Mouse (Mus musculus) forebrain, embryonic 15.5 days (tissue): Measurements from ENCODE around the gene Iqcd. TPM values are rescaled to one million over a fixed set of nuclear protein-coding genes. Genes with fewer than 3 reads are reported as not detected.

Source experiments
- ATAC-seq: fragments of 200-750 bp; cut with Nextera tagmentation; replicated peaks from 2 replicates; pipeline ENCODE4 v1.8.0; 2017; ENCODE audit warnings: mild to moderate bottlenecking, moderate TSS enrichment, moderate library complexity
- H3K27ac ChIP-seq: fragments of 300-500 bp; sonication (generic); replicated peaks from 2 replicates; pipeline ENCODE4 v1.5.1; 2015; ENCODE audit warnings: mild to moderate bottlenecking, inconsistent platforms
- H3K27me3 ChIP-seq: fragments of 300-500 bp; sonication (generic); 2 replicates; pipeline ENCODE4 v1.6.1; 2015; ENCODE audit warnings: inconsistent platforms
- H3K36me3 ChIP-seq: fragments of 300-500 bp; sonication (generic); 2 replicates; pipeline ENCODE4 v1.6.1; 2015; ENCODE audit warnings: mild to moderate bottlenecking, inconsistent platforms
- H3K4me1 ChIP-seq: fragments of 300-500 bp; sonication (generic); 2 replicates; pipeline ENCODE4 v1.6.1; 2015; ENCODE audit warnings: inconsistent platforms
- H3K4me2 ChIP-seq: fragments of 300-500 bp; sonication (generic); replicated peaks from 2 replicates; pipeline ENCODE4 v1.6.1; 2015; ENCODE audit warnings: mild to moderate bottlenecking, inconsistent platforms
- H3K4me3 ChIP-seq: fragments of 300-500 bp; sonication (generic); 2 replicates; pipeline ENCODE4 v1.5.1; 2015; ENCODE audit warnings: mild to moderate bottlenecking, inconsistent platforms
- H3K9ac ChIP-seq: fragments of 300-500 bp; sonication (generic); replicated peaks from 2 replicates; pipeline ENCODE4 v1.6.1; 2015; ENCODE audit warnings: mild to moderate bottlenecking, inconsistent platforms
- H3K9me3 ChIP-seq: fragments of 300-500 bp; sonication (generic); 2 replicates; pipeline ENCODE4 v1.6.1; 2016; ENCODE audit warnings: inconsistent platforms
- WGBS: fragments of 180-500 bp; shearing (Covaris S2); methylation state at CpG from one replicate; pipeline ENCODE4 v1.1.7; 2015; ENCODE audit warnings: mixed read lengths; 5-methylcytosine and 5-hydroxymethylcytosine counted together
- polyA plus RNA-seq: library from polyadenylated mRNA; unstranded; fragments of >200 nt; fragmentation: Nextera tagmentation; extraction: Ambion mirVana; gene quantifications from 2 replicates; pipeline ENCODE4 v1.2.1, GENCODE M21; 2015

Iqcd gene
- polyA plus RNA-seq, 1 experiment from 2014 or later, result 2.1 TPM

DNA sequence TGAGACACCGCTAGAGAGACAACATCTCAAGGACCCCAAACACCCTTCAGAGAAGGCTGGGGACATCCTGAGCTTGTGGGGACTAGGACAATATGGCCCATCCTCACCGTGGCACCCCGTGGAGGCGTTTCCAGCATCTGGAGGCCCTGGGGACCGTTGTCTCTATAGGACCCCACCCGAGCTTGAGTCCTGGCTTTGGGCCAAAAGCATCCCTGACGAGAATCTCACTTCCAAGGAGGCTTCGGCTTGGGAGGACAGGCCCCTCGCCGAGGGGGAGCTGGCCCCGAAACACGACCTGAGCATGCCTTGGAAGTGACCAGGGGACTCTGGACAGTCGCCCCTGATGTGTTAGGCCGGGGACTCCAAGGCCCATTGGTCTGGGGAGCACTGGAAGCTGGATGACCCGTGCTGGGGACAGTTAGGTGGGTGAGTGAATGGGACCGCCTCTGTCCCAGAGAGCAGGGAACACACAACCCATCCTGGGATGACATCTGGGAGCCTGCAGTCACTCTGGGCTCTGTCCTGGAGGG, 20.5 kb downstream of the Iqcd start:
- no peak for ATAC-seq
- Histone ChIP-seq H3K9ac (no peak overlapping the region), H3K4me1 (peaks cover 38% of the 10 kb centered on the region), H3K9me3 (no peaks in the 10 kb centered on the region), H3K27me3 (no peaks in the 10 kb centered on the region), H3K4me3 (no peak overlapping the region), H3K27ac (no peak overlapping the region), H3K4me2 (no peak overlapping the region), H3K36me3 (no peaks in the 10 kb centered on the region; the same call in 1 of the 2 replicates)
- WGBS, result 72% methylated on average over 16 of the region's 16 CpGs

DNA sequence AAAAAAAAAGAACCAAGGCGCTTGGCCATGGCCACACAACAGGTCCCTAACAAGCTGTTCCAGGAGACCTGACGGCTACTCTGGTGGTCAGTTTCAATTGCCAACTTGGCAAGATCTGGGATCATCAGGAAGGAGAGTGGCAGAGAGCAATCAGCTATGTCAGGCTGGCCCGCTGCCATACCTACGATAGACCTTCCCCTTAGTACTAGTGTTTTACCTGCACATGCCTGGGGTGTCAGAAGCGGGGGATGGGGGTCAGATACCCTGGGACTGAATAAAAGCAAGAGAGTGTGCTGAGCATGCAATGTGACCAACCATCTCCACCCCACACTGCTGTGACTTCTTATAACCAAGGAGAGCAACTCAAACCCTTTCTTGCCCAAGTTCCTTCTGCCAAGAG, 22.1 kb downstream of the Iqcd start:
- no peak for ATAC-seq
- 95% methylated on average over 5 of the region's 5 CpGs for WGBS
- Histone ChIP-seq H3K4me1 (peaks cover 33% of the 10 kb centered on the region), H3K36me3 (no peaks in the 10 kb centered on the region; the same call in 1 of the 2 replicates), H3K27ac (no peak overlapping the region), H3K9ac (no peak overlapping the region), H3K4me2 (peak overlapping the region; percentile 71), H3K9me3 (no peaks in the 10 kb centered on the region), H3K4me3 (peak overlapping the region; percentile 62; the same call in 1 of the 2 replicates), H3K27me3 (no peaks in the 10 kb centered on the region)

DNA sequence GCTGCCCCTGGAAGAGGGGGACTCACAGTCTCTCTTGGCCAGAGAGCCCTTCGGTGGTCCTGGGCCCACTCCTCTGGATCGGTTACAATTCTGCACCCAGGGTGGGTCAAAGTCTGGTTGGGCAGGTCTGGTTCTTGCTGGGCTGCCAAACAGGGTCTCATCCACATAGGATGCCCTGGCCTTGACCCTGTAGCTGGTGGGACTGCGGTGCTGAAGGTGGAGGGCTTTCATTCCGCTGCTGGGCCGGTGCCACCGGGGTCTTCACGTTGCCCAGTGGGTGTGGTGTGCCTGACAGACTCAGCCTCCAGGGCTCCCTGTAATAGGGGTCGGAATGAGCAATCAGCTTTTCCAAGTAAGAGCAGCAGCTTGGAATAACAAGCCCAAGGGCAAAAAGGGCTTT, 22.6 kb downstream of the Iqcd start:
- Histone ChIP-seq H3K9me3 (no peaks in the 10 kb centered on the region), H3K36me3 (no peaks in the 10 kb centered on the region; the same call in 1 of the 2 replicates), H3K4me1 (peaks cover 33% of the 10 kb centered on the region), H3K27me3 (no peaks in the 10 kb centered on the region), H3K9ac (peak overlapping the region; percentile 71), H3K4me2 (peak overlapping the region; percentile 71), H3K27ac (0 out of 2 replicates have a peak overlapping the region, but pooled peaks have one; percentile 91), H3K4me3 (peak overlapping the region; percentile 62)
- no peak for ATAC-seq
- WGBS, result 53% methylated on average over 8 of the region's 8 CpGs

DNA sequence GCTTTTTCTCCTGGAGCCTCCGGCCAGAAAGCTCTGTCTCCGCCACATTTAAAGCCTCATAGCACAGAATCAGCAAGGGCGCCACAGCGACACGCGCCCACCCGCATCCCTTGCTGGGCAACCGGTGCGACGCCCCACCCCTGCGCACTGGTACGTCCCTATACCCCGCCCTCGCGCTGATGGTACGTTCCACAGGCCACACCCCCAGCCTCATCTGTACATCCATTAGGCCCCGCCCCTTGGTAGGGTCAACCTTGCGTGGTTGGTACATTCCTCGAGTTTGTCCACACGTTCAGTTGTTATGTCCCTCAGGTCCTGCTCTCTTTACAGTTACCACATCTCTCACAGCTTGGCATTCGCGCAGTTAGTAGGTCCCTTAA, 23.6 kb downstream of the Iqcd start, which contains the start of the genes Rita1 and Ddx54:
Rita1 (minus strand) TSS at position 148 of the 380 bp plus-strand sequence.
Ddx54 (plus strand) TSS at position 298 of the 380 bp plus-strand sequence.
- H3K27me3 ChIP-seq, result no peaks in the 10 kb centered on the region
- H3K4me2 ChIP-seq, result peak within 1 kb of the TSS; percentile 71
- no peaks in the 10 kb centered on the region for H3K9me3 ChIP-seq
- WGBS, result under 1% methylated on average over 22 of the region's 22 CpGs
- H3K9ac ChIP-seq, result peak within 1 kb of the TSS; percentile 71
- peaks cover 33% of the 10 kb centered on the region for H3K4me1 ChIP-seq
- peak; percentile 87 for ATAC-seq
- peak within 1 kb of the TSS; percentile 62 for H3K4me3 ChIP-seq
- H3K27ac ChIP-seq, result peak within 1 kb of the TSS; percentile 91
- H3K36me3 ChIP-seq, result peaks cover 2% of the 10 kb centered on the region; the same call in 1 of the 2 replicates

DNA sequence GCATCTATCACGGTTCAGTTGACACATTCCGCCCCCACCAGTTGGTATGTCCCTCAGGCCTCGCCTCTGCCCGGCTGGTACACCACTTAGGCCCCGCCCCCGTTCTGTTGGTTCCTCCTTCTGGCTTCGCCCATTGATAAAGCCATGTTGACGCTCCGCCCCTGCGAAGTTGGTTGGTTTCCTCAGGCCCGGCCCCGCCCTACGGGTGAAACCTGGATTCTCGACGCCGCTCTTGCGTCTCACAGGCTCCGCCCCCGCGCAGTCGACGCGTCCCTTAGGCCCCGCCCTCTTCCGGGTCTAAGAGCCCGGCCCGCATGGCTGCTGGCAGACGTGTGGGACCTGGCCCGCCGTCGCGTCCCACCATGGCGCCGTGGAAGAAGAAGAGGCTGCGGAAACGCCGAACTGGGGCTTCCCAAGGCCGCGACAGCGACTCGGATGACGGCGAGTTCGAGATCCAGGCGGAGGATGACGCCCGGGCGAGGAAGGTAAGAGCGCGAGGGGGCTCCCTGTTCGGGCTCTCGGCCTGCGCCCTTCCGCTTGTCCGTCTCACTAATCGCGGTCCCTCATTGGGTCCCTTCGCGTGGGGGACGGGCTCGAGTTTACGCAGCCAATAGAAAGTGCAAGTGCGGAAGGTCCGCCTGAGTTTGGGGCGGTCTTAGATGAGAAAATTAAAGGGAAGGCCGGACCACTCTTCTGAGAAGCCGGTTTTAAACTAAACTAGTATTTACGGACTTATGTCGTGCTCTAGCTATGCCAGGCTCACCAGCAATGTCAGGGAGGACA, 24.2 kb downstream of the Iqcd start:
- WGBS, result under 1% methylated on average over 68 of the region's 69 CpGs

DNA sequence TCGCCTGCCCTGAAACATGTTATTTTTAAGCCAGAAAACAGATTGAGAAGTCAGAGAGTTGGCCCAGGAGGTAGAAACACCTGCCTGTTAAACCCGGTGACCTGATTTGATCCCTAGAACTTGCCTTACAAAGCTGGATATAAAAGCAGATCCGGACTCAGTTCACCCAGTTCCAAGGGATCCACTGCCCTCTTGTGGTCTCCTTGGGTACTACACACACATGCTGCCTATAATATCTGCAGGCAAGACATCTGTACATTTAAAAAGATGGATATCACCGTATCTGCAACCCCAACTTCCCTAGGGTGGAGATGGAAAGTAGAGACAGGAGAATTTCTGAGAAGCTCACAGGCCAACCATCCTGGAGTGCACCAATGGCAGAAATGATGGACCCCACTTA, 27.1 kb downstream of the Iqcd start:
- Histone ChIP-seq H3K4me3 (no peak overlapping the region), H3K9me3 (no peaks in the 10 kb centered on the region), H3K4me1 (peaks cover 17% of the 10 kb centered on the region), H3K4me2 (no peak overlapping the region), H3K27ac (no peak overlapping the region), H3K27me3 (no peaks in the 10 kb centered on the region), H3K36me3 (peaks cover 28% of the 10 kb centered on the region), H3K9ac (no peak overlapping the region)
- ATAC-seq, result no peak
- 97% methylated on average over 4 of the region's 4 CpGs for WGBS

More for the DNA sequence above, 24.2 kb downstream of the Iqcd start:
- H3K27me3 ChIP-seq, result no peaks in the 10 kb centered on the region
- H3K9ac ChIP-seq, result peak overlapping the region; percentile 71
- peak overlapping the region; percentile 71 for H3K4me2 ChIP-seq
- peak overlapping the region; percentile 62 for H3K4me3 ChIP-seq
- ATAC-seq, result peak; percentile 94
- peaks cover 33% of the 10 kb centered on the region for H3K4me1 ChIP-seq
- peak overlapping the region; percentile 91 for H3K27ac ChIP-seq
- H3K36me3 ChIP-seq, result peaks cover 4% of the 10 kb centered on the region; the same call in 1 of the 2 replicates
- H3K9me3 ChIP-seq, result no peaks in the 10 kb centered on the region

DNA sequence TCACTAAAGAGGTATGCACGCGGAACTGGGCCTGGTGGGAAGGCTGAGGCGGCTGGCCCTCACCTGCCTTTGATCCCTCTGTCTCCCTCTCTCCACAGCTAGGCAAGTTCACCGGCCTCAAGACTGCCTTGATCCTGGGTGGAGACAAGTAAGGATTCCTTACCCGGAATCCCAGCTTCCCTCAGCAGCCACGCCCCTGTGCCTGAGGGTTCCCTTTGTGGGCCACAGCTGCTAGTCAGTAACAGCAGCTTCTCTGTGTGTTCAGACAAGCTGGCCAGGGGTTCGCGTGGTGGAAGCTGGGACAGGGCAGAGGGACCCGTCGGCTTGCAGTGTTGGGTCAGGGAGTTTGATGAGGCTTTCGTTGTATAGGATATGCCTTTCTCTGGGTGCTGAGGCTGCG, 30.0 kb downstream of the Iqcd start:
- Histone ChIP-seq H3K4me2 (no peak overlapping the region), H3K4me1 (peaks cover 14% of the 10 kb centered on the region), H3K36me3 (peaks cover 49% of the 10 kb centered on the region), H3K27me3 (no peaks in the 10 kb centered on the region), H3K27ac (no peak overlapping the region), H3K4me3 (no peak overlapping the region), H3K9me3 (no peaks in the 10 kb centered on the region), H3K9ac (no peak overlapping the region)
- 87% methylated on average over 12 of the region's 12 CpGs for WGBS
- no peak for ATAC-seq

DNA sequence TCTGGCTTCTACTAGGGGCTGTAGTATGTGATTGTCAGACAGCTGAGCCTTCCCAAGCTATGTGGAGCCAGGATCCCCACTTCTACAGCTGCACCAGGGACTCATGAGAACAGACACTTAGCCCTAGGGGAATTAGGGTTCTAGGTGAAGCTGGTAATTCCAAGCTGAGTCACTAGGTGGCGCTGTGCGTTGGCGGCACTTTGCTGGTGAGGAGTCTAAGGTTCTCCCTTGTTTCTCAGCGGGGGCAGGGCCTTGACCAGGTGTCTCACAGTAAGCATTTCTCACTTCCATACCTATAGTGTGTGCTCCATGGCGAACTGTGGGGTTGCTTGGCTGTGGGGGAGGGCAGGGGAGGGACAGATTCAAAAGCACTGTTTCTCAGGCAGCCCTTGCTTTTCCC, 30.4 kb downstream of the Iqcd start:
- no peak overlapping the region for H3K4me2 ChIP-seq
- ATAC-seq, result no peak
- no peak overlapping the region for H3K4me3 ChIP-seq
- H3K9ac ChIP-seq, result no peak overlapping the region
- H3K27ac ChIP-seq, result no peak overlapping the region
- peaks cover 9% of the 10 kb centered on the region; the same call in 1 of the 2 replicates for H3K4me1 ChIP-seq
- no peaks in the 10 kb centered on the region for H3K9me3 ChIP-seq
- H3K27me3 ChIP-seq, result no peaks in the 10 kb centered on the region
- peaks cover 53% of the 10 kb centered on the region for H3K36me3 ChIP-seq
- 18% methylated on average over 5 of the region's 5 CpGs for WGBS

DNA sequence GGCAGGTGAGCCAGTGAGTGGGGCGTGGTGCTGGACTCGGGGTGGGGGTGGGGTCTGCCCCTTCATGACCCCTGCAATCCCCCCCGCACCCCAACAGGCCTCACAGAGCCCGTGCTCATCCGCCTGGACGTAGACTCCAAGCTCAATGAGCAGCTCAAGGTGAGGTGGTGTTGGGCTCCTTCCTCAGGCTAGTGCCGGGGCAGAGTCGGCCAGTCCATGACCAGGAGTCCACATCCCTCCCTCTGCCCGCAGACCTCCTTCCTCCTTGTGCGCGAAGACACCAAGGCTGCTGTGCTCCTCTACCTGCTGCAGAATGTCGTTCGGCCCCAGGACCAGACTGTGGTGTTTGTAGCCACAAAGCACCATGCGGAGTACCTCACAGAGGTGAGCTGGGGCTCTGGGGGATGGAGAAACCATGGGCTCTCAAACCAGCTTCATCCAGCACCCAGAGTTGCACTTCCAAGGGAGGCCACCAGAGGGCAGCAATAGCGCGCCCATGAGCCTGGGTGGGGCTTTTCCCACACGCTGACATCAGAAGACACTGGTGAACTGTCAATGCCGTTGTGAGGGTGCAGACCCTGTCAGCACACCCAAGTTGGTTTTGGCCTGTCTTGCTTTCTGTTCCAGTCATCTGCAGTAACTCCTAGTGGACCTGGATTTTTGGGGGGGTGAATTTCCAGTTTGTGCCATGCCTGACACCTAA, 31.7 kb downstream of the Iqcd start:
- Histone ChIP-seq H3K9me3 (no peaks in the 10 kb centered on the region), H3K27me3 (no peaks in the 10 kb centered on the region), H3K9ac (no peak overlapping the region), H3K27ac (no peak overlapping the region), H3K36me3 (peaks cover 65% of the 10 kb centered on the region), H3K4me2 (no peak overlapping the region), H3K4me3 (no peak overlapping the region), H3K4me1 (peaks cover 9% of the 10 kb centered on the region; the same call in 1 of the 2 replicates)
- 70% methylated on average over 18 of the region's 18 CpGs for WGBS
- ATAC-seq, result 0 out of 2 replicates have a peak, but pooled peaks have one; percentile 31

DNA sequence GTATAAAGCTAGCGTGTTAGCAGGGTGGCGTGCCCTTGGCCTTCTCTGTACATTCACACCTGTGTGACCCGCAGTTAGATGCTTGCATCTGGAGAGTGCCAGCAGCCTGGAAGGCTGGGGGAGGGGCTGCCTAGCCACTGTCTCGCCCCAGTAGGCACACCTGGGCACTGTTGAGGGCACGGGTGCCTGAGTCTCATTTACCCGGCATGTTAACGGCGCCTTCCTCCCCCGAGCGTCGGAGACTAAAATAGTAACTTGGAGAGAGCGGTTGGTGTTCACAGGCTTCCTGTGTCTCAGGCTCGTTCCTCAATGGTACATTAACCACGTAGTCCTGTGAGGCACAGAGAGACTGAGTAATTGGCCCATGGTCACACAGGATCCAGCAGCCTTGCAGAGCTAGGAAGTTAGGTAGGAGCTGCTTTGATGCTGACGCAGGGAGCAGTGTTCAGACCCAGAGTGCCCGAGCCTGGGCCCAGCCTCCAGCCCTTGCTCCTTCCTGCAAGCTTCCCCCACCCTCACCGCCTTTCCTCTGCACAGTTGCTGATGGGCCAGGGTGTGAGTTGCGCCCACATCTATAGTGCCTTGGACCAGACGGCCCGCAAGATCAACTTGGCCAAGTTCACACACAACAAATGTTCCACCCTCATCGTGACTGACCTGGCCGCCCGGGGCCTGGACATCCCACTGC, 32.4 kb downstream of the Iqcd start:
- Histone ChIP-seq H3K4me1 (peaks cover 9% of the 10 kb centered on the region; the same call in 1 of the 2 replicates), H3K9ac (no peak overlapping the region), H3K27me3 (no peaks in the 10 kb centered on the region), H3K4me2 (no peak overlapping the region), H3K9me3 (no peaks in the 10 kb centered on the region), H3K4me3 (no peak overlapping the region), H3K27ac (no peak overlapping the region), H3K36me3 (peaks cover 71% of the 10 kb centered on the region)
- WGBS, result 93% methylated on average over 23 of the region's 23 CpGs
- ATAC-seq, result peak; percentile 18; the same call in 1 of the 2 replicates

DNA sequence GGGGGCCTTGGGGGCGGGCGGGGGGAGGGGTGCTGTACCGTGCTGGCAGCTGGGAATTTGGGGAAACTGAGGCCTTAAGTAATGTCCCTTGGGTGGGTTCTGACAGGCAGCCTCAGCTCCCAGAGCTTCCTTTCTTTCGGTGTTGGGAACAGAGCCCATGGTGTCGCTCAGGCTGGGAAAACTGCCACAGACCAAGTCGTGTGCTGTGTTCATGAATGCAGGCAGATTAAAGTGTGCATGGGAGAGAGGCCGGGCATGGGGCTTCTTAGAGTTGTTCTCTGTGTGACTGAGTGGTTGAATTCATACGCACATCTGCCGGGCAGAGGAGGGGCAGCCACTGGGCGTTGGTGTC, 33.0 kb downstream of the Iqcd start:
- ATAC-seq, result no peak
- WGBS, result 78% methylated on average over 10 of the region's 10 CpGs

More for the DNA sequence above, 33.0 kb downstream of the Iqcd start:
- H3K4me2 ChIP-seq, result no peak overlapping the region
- peaks cover 71% of the 10 kb centered on the region for H3K36me3 ChIP-seq
- no peak overlapping the region for H3K4me3 ChIP-seq
- no peaks in the 10 kb centered on the region for H3K27me3 ChIP-seq
- H3K27ac ChIP-seq, result no peak overlapping the region
- H3K4me1 ChIP-seq, result peaks cover 9% of the 10 kb centered on the region; the same call in 1 of the 2 replicates
- no peaks in the 10 kb centered on the region for H3K9me3 ChIP-seq
- H3K9ac ChIP-seq, result no peak overlapping the region
